Mouse (Mus musculus) cortical plate, adult 2 months (tissue): ENCODE measurements around the gene Slc35f3.

ENCODE experiments used
- CTCF ChIP-seq: fragments of 200-500 bp; IDR thresholded peaks from 2 replicates; pipeline ENCODE4 v1.5.1; 2011; ENCODE audit warnings: mild to moderate bottlenecking, control low read depth, low read length; ENCODE audit not compliant: insufficient read depth; ENCODE audit errors: extremely low read depth
- POLR2A ChIP-seq: fragments of 200-500 bp; IDR thresholded peaks from 2 replicates; pipeline ENCODE4 v1.6.1; 2011; ENCODE audit warnings: mild to moderate bottlenecking, low read length, control low read depth; ENCODE audit not compliant: insufficient read depth; ENCODE audit errors: extremely low read depth

DNA sequence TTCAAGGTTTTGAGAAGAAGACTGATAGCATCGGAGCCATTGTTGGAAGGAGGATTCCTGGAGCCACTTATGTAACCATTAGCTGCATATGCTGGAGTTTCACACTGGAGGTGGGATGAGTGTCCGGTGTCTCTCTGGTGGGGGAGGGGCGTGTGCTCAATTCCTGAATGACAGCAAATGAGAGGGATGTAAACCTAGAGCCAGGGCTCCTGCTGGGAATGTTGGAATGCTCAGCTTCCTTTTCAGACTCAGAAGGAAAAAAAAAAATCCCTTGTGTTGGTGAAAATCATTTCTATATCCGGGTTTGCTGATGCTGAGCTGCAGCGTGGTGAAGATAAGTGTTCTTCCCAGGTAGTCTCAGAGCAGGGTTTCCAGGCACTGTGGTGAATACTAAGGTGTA, 29.4 kb downstream of the Slc35f3 start:
- no peak for TF ChIP-seq POLR2A
- TF ChIP-seq CTCF = no peak
